Mouse (Mus musculus) spleen, adult 18-20 months (tissue): ENCODE results near the gene Gcsh.

Experiments
- DNase-seq, 2 experiments: peaks; one replicate each; pipeline ENCODE4 v3.0.0; 2022; ENCODE audit warnings: mixed read lengths in 2 of 2

Gene Gcsh

DNA sequence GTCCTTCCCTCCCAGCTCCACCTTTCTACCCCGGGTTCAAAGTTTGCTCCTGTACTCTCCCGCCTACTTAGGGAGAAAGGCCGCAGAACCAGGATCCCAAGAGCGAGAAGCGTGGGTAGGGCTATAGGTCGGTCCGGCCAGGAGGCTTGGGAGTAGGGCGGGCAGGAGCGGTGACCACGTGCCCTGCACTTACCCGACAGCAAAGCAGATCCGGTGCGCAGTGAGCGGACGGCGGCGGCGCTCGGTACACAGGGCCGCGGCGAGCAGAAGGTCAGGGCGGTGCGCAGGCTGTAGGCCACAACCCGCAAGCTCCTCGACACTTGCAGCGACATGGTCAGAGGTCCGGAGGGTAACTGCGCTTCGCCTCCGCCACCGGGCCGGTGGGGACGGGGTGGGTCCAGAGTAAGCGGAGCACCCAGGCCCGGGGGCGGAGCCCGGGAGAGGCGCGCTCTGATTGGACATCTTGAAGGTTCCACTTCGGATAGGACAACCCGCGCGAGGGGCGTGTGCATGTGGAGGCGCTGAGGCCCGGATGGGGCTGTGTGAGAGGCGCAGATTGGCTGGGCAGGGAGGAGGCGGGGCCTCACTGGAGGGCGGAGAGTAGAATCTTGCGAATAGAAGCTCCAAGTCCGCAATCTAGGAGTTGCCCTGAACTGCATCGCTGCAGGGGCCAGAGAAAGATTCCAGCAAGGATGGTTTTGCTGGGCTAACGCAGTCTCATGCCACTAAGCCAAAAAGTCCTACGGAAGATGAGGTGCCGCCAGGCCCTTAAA lies at the start of gene Gcsh:
Gene Gcsh (minus strand): TSS at position 443 of the 773 bp plus-strand sequence.
- DNase-seq, result peak; percentile 96

DNA sequence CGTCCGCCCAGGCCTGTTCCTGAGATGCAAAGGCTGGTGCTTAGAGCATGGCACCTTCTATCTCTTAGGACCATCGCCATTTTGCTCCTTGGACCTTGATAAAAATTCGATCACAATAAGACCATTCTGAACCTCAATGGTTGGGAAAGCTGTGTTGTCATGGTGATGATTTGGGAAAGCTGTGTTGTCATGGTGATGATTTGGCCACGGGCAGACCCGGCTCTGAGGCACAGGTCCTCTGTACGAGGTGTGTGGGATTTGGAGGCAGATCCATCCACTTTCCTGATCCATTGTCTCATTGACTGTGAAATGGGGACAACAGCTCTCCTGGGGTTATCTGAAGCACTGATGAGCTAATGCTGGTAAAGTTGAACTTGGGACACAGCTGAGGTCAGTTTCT lies 46.5 kb upstream of the Gcsh start:
- no peak for DNase-seq

DNA sequence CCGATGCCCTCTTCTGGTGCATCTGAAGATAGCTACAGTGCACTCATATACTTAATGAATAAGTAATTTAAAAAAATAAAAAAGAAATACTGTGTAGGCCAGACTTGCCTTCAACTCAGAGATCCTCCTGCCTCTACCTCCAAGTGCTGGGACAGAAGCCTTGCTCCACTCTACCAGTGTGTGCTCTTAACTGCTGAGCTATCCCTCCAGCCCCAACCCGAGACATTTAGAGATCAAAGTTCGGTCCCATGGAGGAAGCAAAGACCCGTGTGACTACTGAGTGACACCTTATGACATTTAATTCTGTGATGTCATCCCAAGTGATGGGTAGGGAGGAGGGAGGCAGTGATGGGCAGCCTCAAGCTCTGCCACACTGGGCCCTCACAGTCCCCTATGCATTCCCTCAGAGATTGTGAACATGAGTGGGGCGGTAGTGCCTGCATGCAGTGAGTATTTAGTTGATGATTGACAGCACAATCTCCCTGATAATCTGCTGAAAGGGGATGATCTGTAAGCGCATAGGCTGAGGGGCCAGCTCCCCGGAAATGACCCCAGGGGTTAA lies 44.1 kb upstream of the Gcsh start:
- DNase-seq, result no peak

DNA sequence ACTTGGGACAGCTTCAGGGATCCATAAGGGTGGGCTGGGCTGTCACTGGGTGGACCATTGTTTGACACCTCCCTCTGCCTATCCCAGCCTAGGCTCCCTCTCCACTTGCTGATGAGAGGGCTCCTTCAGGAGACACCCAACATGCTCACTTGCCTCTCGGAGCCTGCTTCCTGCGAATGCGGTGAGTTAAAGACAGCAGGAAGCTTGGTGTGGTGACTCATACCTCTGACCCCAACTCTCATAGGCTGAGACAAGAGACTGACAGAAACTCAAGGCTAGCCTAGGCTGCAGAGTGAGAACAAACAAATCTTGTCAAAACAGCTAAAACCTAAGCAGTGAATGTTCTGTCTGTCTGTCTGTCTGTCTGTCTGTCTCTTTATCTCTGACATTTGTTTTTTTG lies 40.1 kb upstream of the Gcsh start:
- no peak for DNase-seq

DNA sequence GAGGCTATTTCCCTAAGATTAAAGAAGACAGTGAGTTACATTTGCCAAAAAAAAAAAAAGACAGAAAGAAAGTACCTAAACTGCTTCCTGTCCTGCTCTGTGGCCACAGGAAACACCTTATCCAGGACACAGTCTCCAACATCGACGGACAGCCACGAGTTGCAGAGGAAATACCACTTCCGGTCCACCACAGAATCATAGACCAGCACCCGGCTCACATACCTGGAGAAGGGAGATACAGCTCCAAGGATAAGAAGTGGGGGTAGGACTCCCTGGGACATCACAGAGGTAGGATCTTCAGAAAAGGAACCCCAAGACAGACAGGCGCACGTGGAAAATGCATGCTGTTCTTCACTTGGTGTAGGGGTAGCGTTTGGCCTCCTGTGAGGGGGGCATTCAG lies 39.3 kb upstream of the Gcsh start:
- DNase-seq, result no peak

DNA sequence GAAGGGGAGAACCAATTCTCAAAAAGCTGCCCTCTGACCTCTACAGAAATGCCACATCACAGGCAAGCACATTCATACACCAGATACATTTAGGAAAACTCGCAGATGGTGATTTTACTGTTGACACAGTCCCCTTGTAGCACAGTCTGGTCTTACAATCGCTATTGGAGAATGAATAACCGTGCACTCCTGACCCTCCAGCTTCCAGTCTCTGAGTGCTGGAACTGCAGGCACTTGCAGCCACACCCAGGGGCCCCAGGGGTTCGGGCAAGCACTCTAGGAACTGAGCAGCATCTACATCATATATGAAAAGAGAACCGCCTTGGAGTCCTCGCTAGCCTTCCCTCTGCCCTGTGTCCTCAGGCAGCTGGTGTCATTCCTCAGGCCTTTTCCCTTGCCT lies 38.1 kb upstream of the Gcsh start:
- no peak for DNase-seq

DNA sequence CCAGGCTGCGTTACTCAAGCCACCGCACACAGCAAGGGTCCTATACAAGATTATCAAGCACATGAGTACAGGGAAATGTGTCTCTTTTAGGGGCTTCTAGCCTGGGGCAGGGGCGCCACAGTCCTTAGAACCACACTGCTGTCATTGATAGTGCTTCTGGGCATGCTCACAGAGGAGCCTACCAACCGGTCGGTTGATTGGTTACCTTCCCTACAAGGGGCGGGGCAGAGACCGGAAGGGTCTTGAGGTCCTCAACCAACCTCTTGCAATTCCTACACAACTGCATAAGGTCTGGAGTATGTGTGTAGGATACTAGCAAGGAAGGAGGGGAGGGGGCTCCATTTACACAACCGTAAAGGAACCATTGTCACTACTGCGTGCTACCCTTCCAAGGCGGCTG lies 35.3 kb upstream of the Gcsh start:
- no peak for DNase-seq

DNA sequence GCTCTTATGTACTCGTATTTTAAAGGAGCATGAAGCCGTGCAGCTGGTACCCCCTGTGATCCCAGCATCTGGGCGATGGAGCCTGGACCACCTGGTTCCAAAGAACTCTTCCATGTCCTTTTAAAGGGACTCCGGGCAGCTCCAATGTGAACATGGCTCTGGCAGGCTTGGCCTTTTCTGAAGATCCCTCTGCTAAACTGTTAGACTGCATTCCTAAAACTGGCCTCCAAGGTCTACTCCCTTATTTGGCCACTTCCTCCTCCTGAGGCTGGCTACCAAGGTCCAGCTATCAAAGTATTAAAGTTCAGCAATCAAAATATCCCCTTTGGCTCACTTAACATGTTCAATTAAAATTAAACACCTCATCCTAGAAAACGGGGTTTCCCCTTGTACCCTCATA lies 34.3 kb upstream of the Gcsh start:
- no peak for DNase-seq

DNA sequence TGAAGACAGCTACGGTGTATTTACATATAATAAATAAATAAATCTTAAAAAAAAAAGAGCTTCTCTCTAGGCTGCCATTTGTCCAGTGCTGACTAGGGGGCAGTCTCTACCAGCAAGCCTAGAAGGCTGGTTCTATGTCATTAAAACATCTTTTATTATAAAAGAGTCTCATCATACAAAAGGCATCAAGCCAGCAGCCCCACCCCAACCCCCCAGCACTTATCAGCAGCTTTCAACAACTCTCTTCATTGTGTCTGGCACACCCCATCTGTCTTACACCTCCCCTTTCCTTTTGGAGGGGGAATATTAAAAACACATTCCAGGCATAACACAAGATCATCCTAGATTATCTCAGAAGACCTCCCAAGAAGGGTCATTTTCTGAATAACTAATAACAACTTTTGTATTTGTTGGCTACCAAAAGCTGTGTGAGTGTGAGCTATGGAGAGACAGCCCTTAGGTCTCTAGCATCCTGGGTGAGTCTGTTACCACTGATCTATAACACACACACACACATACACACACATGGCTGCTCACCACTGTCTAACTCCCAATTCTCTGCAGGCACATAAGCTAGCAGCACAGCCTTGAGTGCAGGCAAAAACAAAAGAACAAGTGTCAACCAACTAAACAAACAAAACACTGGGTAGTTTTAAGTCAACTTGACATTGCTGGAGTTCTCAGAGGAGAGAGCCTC lies 29.1 kb upstream of the Gcsh start:
- no peak for DNase-seq

DNA sequence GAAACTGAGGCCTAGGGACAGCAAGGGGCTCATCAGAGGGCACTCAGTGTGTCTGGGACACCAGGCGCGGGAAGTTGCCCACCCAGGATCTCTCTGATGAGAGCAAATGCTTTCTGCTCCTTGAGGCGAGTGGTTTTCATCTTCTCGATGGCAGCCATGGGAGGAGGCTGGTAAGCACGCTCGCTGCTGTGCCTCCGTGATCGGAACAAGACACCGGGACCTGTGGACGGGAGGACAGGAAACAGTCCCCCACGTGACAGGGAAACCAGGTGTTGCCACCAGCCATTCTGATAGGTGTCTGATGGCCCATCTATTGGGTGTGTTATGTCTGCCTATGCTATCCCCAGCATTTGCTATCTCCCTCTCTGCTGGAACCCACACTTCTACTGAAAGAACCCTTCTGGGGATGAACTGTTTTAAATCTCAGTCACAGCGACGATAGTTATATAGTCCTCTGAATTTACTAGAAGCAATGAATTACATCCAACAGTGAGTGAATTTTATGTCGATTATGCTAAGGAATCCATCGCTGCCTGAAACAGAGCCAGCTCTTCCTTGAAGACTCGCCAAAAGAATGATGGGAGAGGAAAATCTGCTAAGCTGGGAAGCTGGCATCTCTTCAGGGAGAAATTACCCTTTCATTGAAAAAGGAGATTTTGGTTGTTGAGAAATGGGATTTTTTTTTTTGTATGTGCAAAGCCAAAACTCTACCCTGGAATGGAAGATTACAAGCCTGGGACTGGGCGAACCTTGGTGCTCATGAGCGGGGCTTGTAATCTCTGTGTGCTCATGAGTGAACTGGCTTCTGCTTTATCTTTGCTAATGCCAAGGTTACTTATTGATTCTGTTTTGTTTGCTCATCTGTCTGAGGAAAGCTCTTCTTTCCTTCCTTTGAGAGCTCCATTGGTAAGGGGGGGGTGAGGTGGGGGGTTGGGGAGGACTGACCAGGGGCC lies 26.3 kb upstream of the Gcsh start:
- no peak for DNase-seq

DNA sequence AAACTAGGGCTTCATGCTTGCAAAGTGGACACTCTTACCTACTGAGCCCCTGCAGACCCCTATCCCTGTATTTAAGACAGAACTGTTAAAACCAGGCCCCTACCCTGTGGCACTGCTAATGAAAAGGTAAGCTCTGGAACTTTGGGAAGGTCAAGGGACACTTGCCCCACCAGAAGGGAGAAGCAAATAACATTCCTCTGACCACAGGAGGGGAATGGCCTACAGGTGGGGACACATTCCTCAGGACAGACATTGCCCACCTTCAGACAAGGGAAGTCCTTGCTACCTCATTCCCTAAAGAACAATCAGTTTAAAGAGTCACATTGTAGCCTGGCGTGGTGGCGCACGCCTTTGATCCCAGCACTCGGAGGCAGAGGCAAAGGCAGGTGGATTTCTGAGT lies 24.6 kb upstream of the Gcsh start:
- DNase-seq, result no peak

DNA sequence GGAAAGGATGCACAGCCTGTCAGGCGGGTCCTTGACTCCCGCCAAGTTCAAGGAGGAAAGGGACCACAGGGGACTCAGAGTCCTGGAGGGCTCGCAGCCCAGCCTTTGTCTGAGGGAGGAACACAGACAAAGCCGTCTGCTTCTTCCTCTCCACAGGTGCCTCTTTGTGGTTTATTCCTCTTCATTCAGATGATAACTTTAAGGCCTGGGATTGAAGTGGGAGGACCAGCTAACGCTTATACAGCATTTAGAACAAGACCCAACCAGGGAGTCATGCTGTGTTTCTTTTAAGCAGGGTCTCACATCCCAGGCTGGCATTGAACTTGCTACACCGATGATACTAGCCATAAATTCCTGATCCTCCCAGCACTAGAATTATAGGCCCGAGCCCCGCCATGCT lies 23.7 kb upstream of the Gcsh start:
- no peak for DNase-seq

DNA sequence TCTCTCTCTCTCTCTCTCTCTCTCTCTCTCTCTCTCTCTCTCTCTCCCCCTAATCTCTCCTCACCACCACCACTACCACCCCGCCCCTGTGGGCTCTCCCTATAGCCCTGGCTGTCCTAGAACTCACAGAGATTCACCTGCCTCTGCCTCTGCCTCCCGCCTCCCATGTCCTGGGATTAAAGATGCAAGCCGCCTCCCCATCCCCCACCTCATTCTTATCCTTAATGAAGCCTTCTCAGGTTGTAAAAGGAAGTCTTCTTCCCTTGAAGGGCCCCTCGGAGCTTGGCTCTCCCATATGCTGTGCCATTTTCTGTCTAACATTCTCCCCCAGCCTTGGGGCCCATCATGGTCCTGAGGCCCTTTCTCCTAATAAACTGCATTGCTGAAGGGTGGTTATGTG lies 22.3 kb upstream of the Gcsh start:
- no peak for DNase-seq

DNA sequence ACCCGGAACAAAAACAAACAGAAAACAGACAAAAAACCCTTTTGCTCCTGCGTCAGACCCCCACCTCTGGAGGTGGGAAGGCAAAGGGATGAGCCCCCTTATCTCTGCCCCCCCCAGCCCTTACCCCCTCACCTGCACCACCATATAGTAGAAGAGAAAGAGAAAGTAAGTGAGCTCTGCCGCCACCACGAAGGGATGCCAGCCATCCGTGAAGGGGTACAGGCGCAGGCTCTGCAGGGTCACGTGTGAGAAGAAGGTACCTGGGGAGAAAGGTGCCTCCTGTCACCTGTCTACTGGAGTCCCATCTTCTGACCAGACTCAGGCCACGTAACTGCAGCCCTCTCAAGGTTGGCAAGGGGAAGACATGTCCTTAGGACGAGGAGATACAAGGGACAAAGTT lies 18.0 kb upstream of the Gcsh start:
- peak; percentile 24 to 26 for DNase-seq

DNA sequence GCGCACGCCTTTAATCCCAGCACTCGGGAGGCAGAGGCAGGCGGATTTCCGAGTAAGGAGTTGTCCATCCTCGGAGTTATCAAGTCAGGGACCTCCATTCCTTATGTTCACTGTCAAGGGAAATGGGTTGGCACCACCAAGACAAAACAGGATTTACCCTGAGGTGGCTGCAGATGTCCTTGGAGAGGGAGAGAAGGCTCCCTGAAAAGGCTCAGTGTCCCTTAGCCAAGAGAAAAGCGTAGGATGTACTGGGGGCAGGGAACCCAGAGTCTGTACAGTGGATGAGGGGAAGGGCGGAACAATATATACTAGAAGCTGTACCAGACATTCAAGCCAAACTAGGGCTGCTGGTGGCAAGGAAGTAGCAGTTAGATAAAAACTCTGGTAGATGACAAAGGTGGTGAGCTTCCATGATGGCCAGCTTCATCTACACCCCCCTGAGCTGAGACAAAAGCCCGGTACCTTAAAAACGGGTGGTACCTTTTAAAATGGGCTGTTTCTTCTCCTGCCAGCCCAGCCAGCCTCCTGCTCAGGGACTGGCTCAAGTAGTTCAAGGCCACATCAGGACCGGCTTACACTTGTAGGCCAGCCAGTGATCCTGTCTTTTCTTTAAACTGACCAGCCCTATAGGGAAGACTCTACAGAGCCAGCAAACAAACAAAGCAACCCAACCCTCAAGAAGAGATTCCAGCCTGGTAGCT lies 829 bp upstream of the Gcsh start:
- DNase-seq, result no peak

DNA sequence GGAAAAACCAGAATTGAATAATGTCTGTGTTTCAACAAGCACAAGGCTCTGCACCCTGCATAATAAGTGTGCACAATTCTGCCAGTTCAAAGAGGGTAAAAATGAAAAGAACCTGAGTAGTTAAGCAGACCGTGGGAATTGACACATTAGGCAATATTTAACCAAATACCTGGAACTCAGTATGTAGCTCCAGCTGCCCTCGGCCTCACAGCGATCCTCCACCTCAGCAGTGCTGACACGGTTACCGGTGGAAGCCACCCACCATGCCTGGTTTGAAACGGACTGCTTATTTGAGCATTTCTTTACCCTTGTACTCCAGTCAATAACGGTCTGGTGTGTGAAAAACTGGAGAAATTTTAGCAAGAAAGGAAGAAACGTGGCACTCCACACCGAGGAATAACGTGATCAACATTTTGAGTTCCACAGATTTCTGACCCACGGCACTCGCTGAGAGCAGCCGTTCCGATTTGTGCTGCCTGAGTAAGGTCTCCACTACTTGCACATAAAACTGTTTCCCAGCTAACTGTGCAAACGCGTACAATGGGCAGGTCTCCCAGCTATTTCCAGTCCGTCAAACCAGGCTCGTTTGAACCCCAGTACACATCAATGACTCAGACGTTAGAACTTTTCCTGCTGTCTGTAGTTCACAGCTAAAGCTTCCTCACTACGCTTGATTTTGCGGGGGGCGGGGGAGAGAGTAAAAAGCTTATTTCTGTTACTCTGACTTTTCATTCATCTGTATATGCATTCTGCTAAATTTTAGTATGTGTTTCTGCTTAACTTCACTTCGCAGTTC lies 963 bp downstream of the Gcsh start:
- no peak for DNase-seq

DNA sequence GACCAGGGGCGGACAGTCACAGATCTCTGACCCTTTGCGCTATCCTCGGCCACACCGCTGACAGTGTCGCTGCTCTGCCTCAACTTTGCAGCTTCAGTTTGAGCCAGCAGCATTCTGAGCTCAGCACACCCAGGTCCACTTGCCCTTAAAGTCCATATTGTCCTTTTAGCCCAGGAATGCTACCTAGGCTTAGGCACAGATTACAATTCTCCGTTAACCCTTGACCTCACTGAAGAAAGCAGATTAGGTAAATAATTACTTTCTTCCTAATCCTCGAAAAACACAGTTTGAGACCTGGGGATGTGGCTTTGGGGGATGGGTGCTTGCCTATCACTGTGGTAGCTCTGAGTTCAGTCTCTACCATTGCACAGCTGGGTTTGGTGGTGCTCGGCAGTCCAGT lies 2.1 kb downstream of the Gcsh start:
- no peak for DNase-seq

DNA sequence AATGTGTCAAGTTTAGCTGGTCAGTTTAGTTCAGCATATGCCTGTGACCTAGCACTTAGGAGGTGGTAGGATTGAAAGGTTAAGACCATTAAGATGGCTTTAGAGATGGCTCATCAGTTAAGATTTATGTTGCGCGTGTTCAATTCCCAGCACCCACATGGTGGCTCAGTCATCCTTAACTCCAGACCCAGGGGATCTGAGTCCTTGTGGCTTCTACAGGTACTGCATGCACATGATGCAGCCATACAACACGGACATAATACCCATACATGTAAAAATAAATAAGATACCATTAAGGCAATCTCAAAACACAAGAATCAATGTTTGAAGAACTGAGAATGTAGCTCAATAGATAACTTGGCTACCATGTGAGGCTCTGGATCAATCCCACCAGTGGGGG lies 3.5 kb downstream of the Gcsh start:
- DNase-seq, result no peak

DNA sequence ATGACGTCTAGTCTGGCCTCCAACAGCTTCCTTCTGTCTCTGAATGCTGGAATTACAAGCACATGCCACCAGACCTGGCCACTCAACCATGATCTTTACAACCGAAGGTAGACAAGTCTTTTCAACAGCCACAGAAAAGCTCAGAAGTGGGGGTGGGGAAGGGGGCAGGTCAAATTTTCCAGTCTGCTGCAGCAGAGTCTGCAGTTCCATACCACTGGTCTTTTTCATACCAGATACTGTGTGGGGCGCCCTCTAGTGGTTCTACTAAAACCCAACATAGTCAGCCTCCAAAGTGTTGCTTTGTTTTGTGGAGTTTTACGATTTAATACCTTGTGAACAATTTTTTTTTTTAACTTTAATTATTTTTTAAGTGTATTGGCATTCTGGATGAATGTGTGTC lies 13.2 kb downstream of the Gcsh start:
- DNase-seq, result peak in 1 of 2 experiments; percentile 50

DNA sequence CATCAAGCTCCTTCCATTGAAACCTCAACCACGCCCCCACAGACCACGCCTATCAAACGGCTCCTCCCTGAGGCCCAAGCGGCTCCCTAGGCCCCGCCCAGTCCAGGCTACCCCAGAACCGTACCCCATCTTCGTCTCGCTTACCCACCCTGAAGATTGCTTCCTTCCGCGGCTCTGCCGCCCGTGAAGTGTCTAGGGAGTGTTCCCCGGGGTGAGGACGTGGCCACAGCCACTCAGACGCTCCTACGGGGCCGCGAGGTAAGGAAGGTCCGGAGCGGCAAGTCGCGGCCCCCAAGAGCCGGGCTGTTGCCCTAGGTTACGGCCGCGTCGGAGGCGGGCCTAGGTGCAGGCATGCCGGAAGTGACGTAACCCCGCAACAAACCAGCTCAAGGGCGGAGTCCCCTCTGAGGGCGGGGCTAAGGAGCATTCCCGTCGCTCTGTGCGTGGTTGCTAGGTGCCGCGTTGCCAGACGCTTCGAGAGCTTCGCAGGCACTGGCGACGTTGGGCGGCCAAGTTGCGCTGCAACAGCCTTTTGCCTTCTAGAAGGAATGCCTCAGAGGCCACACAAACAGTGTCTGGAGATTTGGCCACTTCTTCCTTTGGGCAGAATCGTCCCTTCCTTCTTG lies 14.6 kb downstream of the Gcsh start, which contains the start of gene 1700030J22Rik:
Gene 1700030J22Rik (minus strand): TSS at position 329 of the 626 bp plus-strand sequence.
- peak; percentile 96 to 99 for DNase-seq

DNA sequence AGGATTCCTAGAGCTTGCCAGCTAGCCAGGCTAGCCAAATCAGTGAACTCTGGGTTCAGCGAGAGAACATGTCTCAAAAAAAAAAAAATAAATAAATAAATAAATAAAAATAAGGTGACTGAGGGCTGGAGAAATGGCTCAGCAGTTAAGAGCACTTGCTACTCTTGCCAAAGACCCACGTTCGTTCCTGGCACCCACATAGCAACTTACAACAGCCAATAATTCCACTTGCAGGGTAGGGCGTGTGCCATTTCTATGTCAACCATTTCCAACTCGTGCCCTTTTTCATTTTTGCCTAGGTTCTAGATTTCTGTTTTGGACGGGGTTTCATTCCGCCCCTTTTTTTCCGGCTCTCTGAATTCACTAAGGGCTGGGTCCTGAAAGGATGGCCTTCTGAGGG lies 15.3 kb downstream of the Gcsh start:
- DNase-seq, result no peak
